Mouse (Mus musculus) neural tube, embryonic 11.5 days (tissue): ENCODE data around the gene Alk. TPM values are rescaled to one million over a fixed set of nuclear protein-coding genes. Genes with fewer than 3 reads are reported as not detected.
A peak's percentile ranks its signal among the peaks of the same experiment; 100 is the strongest.

Experiments
- ATAC-seq: fragments of 200-750 bp; cut with Nextera tagmentation; 2 replicates; pipeline ENCODE4 v1.8.0; 2017; ENCODE audit warnings: moderate number of reproducible peaks, mild to moderate bottlenecking, moderate TSS enrichment, moderate library complexity; ENCODE audit not compliant: insufficient read depth, low FRiP score, low TSS enrichment
- DNase-seq: peaks from one replicate; pipeline ENCODE4 v3.0.0-alpha.2; 2015; ENCODE audit warnings: low spot score
- H3K27ac ChIP-seq: fragments of 300-500 bp; sonication (generic); 2 replicates; pipeline ENCODE4 v1.5.1; 2014; ENCODE audit warnings: low read depth, mild to moderate bottlenecking, low read length
- H3K27me3 ChIP-seq: fragments of 300-500 bp; sonication (generic); 2 replicates; pipeline ENCODE4 v1.6.1; 2014; ENCODE audit warnings: mild to moderate bottlenecking, low read length, mixed read lengths; ENCODE audit not compliant: control insufficient read depth, insufficient read depth
- H3K36me3 ChIP-seq: fragments of 300-500 bp; sonication (generic); 2 replicates; pipeline ENCODE4 v1.6.1; 2014; ENCODE audit warnings: mild to moderate bottlenecking, low read length, moderate library complexity, mixed read lengths; ENCODE audit not compliant: control insufficient read depth, insufficient read depth
- H3K4me1 ChIP-seq: fragments of 300-500 bp; sonication (generic); 2 replicates; pipeline ENCODE4 v1.6.1; 2014; ENCODE audit warnings: low read length, mixed read lengths; ENCODE audit not compliant: control insufficient read depth, insufficient read depth
- H3K4me2 ChIP-seq: fragments of 300-500 bp; sonication (generic); 2 replicates; pipeline ENCODE4 v1.6.1; 2014; ENCODE audit warnings: low read depth, mild to moderate bottlenecking, moderate library complexity
- H3K4me3 ChIP-seq: fragments of 300-500 bp; sonication (generic); 2 replicates; pipeline ENCODE4 v1.5.1; 2014; ENCODE audit warnings: low read depth, low read length
- H3K9ac ChIP-seq: fragments of 300-500 bp; sonication (generic); 2 replicates; pipeline ENCODE4 v1.6.1; 2014; ENCODE audit warnings: mild to moderate bottlenecking, low read length
- H3K9me3 ChIP-seq: fragments of 300-500 bp; sonication (generic); 2 replicates; pipeline ENCODE4 v1.6.1; 2016; ENCODE audit warnings: low read length; ENCODE audit not compliant: control insufficient read depth
- WGBS: fragments of 180-500 bp; shearing (Covaris S2); extraction: QIAGEN DNeasy Blood & Tissue Kit; methylation state at CpG from one replicate; pipeline ENCODE4 v1.1.7; 2014; 5-methylcytosine and 5-hydroxymethylcytosine counted together
- polyA plus RNA-seq: library from polyadenylated mRNA; unstranded; fragments of >200 nt; fragmentation: Nextera tagmentation; extraction: Ambion mirVana; gene quantifications from 2 replicates; pipeline ENCODE4 v1.2.1, GENCODE M21; 2014

Gene Alk
- polyA plus RNA-seq, 1 experiment from 2014 or later = 0.40 TPM

GRCm38 (mm10) chr17:72603118-72603885, 1.1 kb downstream of the Alk start:
- Histone ChIP-seq H3K27me3 (peaks cover 17% of the 10 kb centered on the region), H3K4me1 (no peaks in the 10 kb centered on the region), H3K27ac (no peak overlapping the region), H3K9ac (peak overlapping the region; percentile 18; the same call in 1 of the 2 replicates), H3K36me3 (no peaks in the 10 kb centered on the region), H3K4me3 (peak overlapping the region; percentile 50), H3K9me3 (no peaks in the 10 kb centered on the region), H3K4me2 (peak overlapping the region; percentile 95)
- peak; percentile 87 for DNase-seq
- 1% methylated on average over 40 of the region's 40 CpGs for WGBS
- ATAC-seq = peak; percentile 42; the same call in 1 of the 2 replicates

- no peak overlapping the region for H3K27ac ChIP-seq
- H3K4me3 ChIP-seq = no peak overlapping the region
- 91% methylated on average over 5 of the region's 5 CpGs for WGBS
- H3K27me3 ChIP-seq = peaks cover 17% of the 10 kb centered on the region
- DNase-seq (no peak), ATAC-seq (no peak)
- H3K4me1 ChIP-seq = no peaks in the 10 kb centered on the region
- H3K4me2 ChIP-seq = no peak overlapping the region
- H3K9ac ChIP-seq = no peak overlapping the region
- H3K36me3 ChIP-seq = no peaks in the 10 kb centered on the region
- H3K9me3 ChIP-seq = no peaks in the 10 kb centered on the region
Observed at GRCm38 (mm10) chr17:72600806-72601205, 3.6 kb downstream of the Alk start.

GRCm38 (mm10) chr17:72587671-72588070, 16.8 kb downstream of the Alk start:
- H3K4me3 ChIP-seq = no peak overlapping the region
- H3K27ac ChIP-seq = no peak overlapping the region
- H3K9ac ChIP-seq = no peak overlapping the region
- no peak for ATAC-seq
- no peaks in the 10 kb centered on the region for H3K36me3 ChIP-seq
- no peaks in the 10 kb centered on the region for H3K27me3 ChIP-seq
- no peaks in the 10 kb centered on the region for H3K4me1 ChIP-seq
- DNase-seq = no peak
- no peak overlapping the region for H3K4me2 ChIP-seq
- H3K9me3 ChIP-seq = no peaks in the 10 kb centered on the region
- 87% methylated on average over 3 of the region's 3 CpGs for WGBS

- no peaks in the 10 kb centered on the region for H3K36me3 ChIP-seq
- no peaks in the 10 kb centered on the region for H3K27me3 ChIP-seq
- H3K27ac ChIP-seq = no peak overlapping the region
- H3K4me2 ChIP-seq = no peak overlapping the region
- no peak for ATAC-seq
- no peak for DNase-seq
- WGBS = 75% methylated on average over 4 of the region's 4 CpGs
- no peaks in the 10 kb centered on the region for H3K9me3 ChIP-seq
- no peak overlapping the region for H3K9ac ChIP-seq
- no peaks in the 10 kb centered on the region for H3K4me1 ChIP-seq
- no peak overlapping the region for H3K4me3 ChIP-seq
Observed at GRCm38 (mm10) chr17:72580142-72580541, 24.3 kb downstream of the Alk start.

GRCm38 (mm10) chr17:72579321-72579720, 25.1 kb downstream of the Alk start:
- no peaks in the 10 kb centered on the region for H3K36me3 ChIP-seq
- no peak overlapping the region for H3K4me2 ChIP-seq
- no peak overlapping the region for H3K27ac ChIP-seq
- DNase-seq (no peak), ATAC-seq (no peak)
- H3K4me1 ChIP-seq = no peaks in the 10 kb centered on the region
- no peak overlapping the region for H3K4me3 ChIP-seq
- H3K27me3 ChIP-seq = no peaks in the 10 kb centered on the region
- no peaks in the 10 kb centered on the region for H3K9me3 ChIP-seq
- 90% methylated on average over 9 of the region's 9 CpGs for WGBS
- no peak overlapping the region for H3K9ac ChIP-seq

GRCm38 (mm10) chr17:72571379-72571778, 33.0 kb downstream of the Alk start:
- Histone ChIP-seq H3K27me3 (no peaks in the 10 kb centered on the region), H3K9me3 (no peaks in the 10 kb centered on the region), H3K9ac (no peak overlapping the region), H3K27ac (no peak overlapping the region), H3K4me2 (no peak overlapping the region), H3K4me3 (no peak overlapping the region), H3K4me1 (no peaks in the 10 kb centered on the region), H3K36me3 (no peaks in the 10 kb centered on the region)
- 86% methylated on average over 2 of the region's 2 CpGs for WGBS
- ATAC-seq = no peak
- no peak for DNase-seq

GRCm38 (mm10) chr17:72569491-72569890, 34.9 kb downstream of the Alk start:
- Histone ChIP-seq H3K36me3 (no peaks in the 10 kb centered on the region), H3K4me2 (no peak overlapping the region), H3K9me3 (no peaks in the 10 kb centered on the region), H3K4me3 (no peak overlapping the region), H3K27ac (no peak overlapping the region), H3K4me1 (no peaks in the 10 kb centered on the region), H3K27me3 (no peaks in the 10 kb centered on the region), H3K9ac (no peak overlapping the region)
- ATAC-seq = no peak
- DNase-seq = no peak
- WGBS = 52% methylated on average over 10 of the region's 10 CpGs

- 79% methylated on average over 5 of the region's 5 CpGs for WGBS
- DNase-seq = no peak
- Histone ChIP-seq H3K4me2 (no peak overlapping the region), H3K9ac (no peak overlapping the region), H3K4me1 (no peaks in the 10 kb centered on the region), H3K36me3 (no peaks in the 10 kb centered on the region), H3K4me3 (no peak overlapping the region), H3K9me3 (no peaks in the 10 kb centered on the region), H3K27ac (no peak overlapping the region), H3K27me3 (no peaks in the 10 kb centered on the region)
- no peak for ATAC-seq
Observed at GRCm38 (mm10) chr17:72563423-72563822, 41.0 kb downstream of the Alk start.

GRCm38 (mm10) chr17:72561471-72561870, 43.0 kb downstream of the Alk start:
- no peak overlapping the region for H3K4me2 ChIP-seq

More at GRCm38 (mm10) chr17:72561471-72561870, 43.0 kb downstream of the Alk start:
- H3K4me3 ChIP-seq = no peak overlapping the region
- H3K9ac ChIP-seq = no peak overlapping the region
- H3K36me3 ChIP-seq = no peaks in the 10 kb centered on the region
- WGBS = 60% methylated on average over 3 of the region's 3 CpGs
- H3K27ac ChIP-seq = no peak overlapping the region
- no peaks in the 10 kb centered on the region for H3K4me1 ChIP-seq
- no peaks in the 10 kb centered on the region for H3K27me3 ChIP-seq
- DNase-seq (no peak), ATAC-seq (no peak)
- H3K9me3 ChIP-seq = no peaks in the 10 kb centered on the region
